ENCODE assay signal across 10 mouse cellular contexts in genomic region chr8:25388811-25389210, GRCm38 (mm10).
DNase-seq lines count a peak whose midpoint lies in the region; ATAC-seq and TF ChIP-seq lines count a peak whose summit lies in the region.
"Had no signal": no experiment of that assay in that cellular context is flagged by ENCODE, and none has a peak within 500 bp of the region (broad histone marks: within the 10 kb centered on the region; RNA-seq: fewer than 3 reads in every experiment).

No protein-coding gene starts in this region.

- no peaks in the 10 kb centered on the region for H3K9me3 ChIP-seq in midbrain, embryonic 10.5 days (replicated peaks)
- H3K9me3 ChIP-seq in midbrain, embryonic 11.5 days (ENCODE audit: control insufficient read depth, low read length): no peaks in the 10 kb centered on the region
- no peaks in the 10 kb centered on the region for H3K9me3 ChIP-seq in hindbrain, postnatal 0 days (ENCODE audit: low read length)
- no peaks in the 10 kb centered on the region for H3K9me3 ChIP-seq in kidney, embryonic 15.5 days (replicated peaks)
- H3K9me3 ChIP-seq: G1E had no signal

- H3K27me3 ChIP-seq in midbrain, embryonic 10.5 days (ENCODE audit: low read depth, poor library complexity, severe bottlenecking): peaks cover 34% of the 10 kb centered on the region
- no peaks in the 10 kb centered on the region for H3K27me3 ChIP-seq in midbrain, embryonic 11.5 days (ENCODE audit: control insufficient read depth, insufficient read depth, low read length)
- no peaks in the 10 kb centered on the region for H3K27me3 ChIP-seq in hindbrain, postnatal 0 days (ENCODE audit: insufficient read depth, low read length)
- H3K27me3 ChIP-seq in kidney, embryonic 15.5 days: no peaks in the 10 kb centered on the region

- no peak for ATAC-seq in midbrain, embryonic 11.5 days (ENCODE audit: low FRiP score)
- peak; percentile 33; the same call in 1 of the 2 replicates for ATAC-seq in hindbrain, postnatal 0 days
- ATAC-seq in CD4-positive, CD25-positive, alpha-beta regulatory T cell, adult 4 months: no peak
- no peak; the same call in 1 of the 2 replicates for ATAC-seq in kidney, embryonic 15.5 days (replicated peaks; ENCODE audit: low FRiP score)

- no peaks in the 10 kb centered on the region for H3K36me3 ChIP-seq in midbrain, embryonic 10.5 days
- no peaks in the 10 kb centered on the region for H3K36me3 ChIP-seq in midbrain, embryonic 11.5 days (ENCODE audit: control insufficient read depth, insufficient read depth, low read length)
- no peaks in the 10 kb centered on the region for H3K36me3 ChIP-seq in hindbrain, postnatal 0 days (ENCODE audit: insufficient read depth, low read length)
- H3K36me3 ChIP-seq in kidney, embryonic 15.5 days: no peaks in the 10 kb centered on the region
- H3K36me3 ChIP-seq: G1E had no signal

- no peak overlapping the region for H3K4me2 ChIP-seq in midbrain, embryonic 11.5 days
- peak overlapping the region; percentile 27; the same call in 1 of the 2 replicates for H3K4me2 ChIP-seq in hindbrain, postnatal 0 days (ENCODE audit: low read depth, low read length)
- no peak overlapping the region for H3K4me2 ChIP-seq in kidney, embryonic 15.5 days

- peaks cover 45% of the 10 kb centered on the region for H3K4me1 ChIP-seq in midbrain, embryonic 10.5 days
- H3K4me1 ChIP-seq in midbrain, embryonic 11.5 days (ENCODE audit: control insufficient read depth, insufficient read depth, low read length): peaks cover 22% of the 10 kb centered on the region
- H3K4me1 ChIP-seq in hindbrain, postnatal 0 days (ENCODE audit: insufficient read depth, low read length): peaks cover 26% of the 10 kb centered on the region; the same call in 1 of the 2 replicates
- peaks cover 39% of the 10 kb centered on the region for H3K4me1 ChIP-seq in kidney, embryonic 15.5 days

- no peak for DNase-seq in midbrain, embryonic 10.5 days (ENCODE audit: low spot score)
- DNase-seq in midbrain, embryonic 11.5 days (ENCODE audit: low spot score, missing footprints): no peak
- DNase-seq in cerebellum, postnatal 36 days: peak; percentile 42 to 50
- peak; percentile 54 for DNase-seq in hindbrain, postnatal 0 days (ENCODE audit: low spot score)
- DNase-seq in right cerebral cortex, postnatal 36 days (ENCODE audit: low spot score in 2 of 2): peak; percentile 21 to 48
- no peak for DNase-seq in gastrocnemius, postnatal 4 days (ENCODE audit: low spot score in 2 of 2)

- TF ChIP-seq CTCF in hindbrain, postnatal 0 days (IDR thresholded peaks at IDR 0.05; ENCODE audit: low read depth): no peak

- no peak overlapping the region for H3K4me3 ChIP-seq in midbrain, embryonic 10.5 days
- H3K4me3 ChIP-seq in midbrain, embryonic 11.5 days (ENCODE audit: low read depth, low read length): no peak overlapping the region
- H3K4me3 ChIP-seq in hindbrain, postnatal 0 days (ENCODE audit: low read length): no peak overlapping the region
- H3K4me3 ChIP-seq in kidney, embryonic 15.5 days (replicated peaks): no peak overlapping the region
- H3K4me3 ChIP-seq: erythroblast, embryonic 14.5 days had no signal

- H3K27ac ChIP-seq in midbrain, embryonic 10.5 days (replicated peaks): peak overlapping the region; percentile 68; the same call in 1 of the 2 replicates
- H3K27ac ChIP-seq in midbrain, embryonic 11.5 days (ENCODE audit: low read depth, low read length): no peak overlapping the region
- H3K27ac ChIP-seq in hindbrain, postnatal 0 days: peak overlapping the region; percentile 75
- H3K27ac ChIP-seq in kidney, embryonic 15.5 days: no peak overlapping the region

- 69% methylated on average over 9 of the region's 9 CpGs for WGBS in midbrain, embryonic 10.5 days
- 72% methylated on average over 9 of the region's 9 CpGs for WGBS in midbrain, embryonic 11.5 days
- 23% methylated on average over 9 of the region's 9 CpGs for WGBS in hindbrain, postnatal 0 days
- WGBS in kidney, embryonic 15.5 days: 39% methylated on average over 9 of the region's 9 CpGs

- no peak overlapping the region for H3K9ac ChIP-seq in midbrain, embryonic 11.5 days (ENCODE audit: low read length)
- H3K9ac ChIP-seq in hindbrain, postnatal 0 days (replicated peaks; ENCODE audit: low read length): no peak overlapping the region
- H3K9ac ChIP-seq in kidney, embryonic 15.5 days: no peak overlapping the region

Comparison
In these comparisons a context has a peak if more than half of its experiments do, and no peak if none do; other contexts are left out.
1. H3K27ac ChIP-seq: peak in midbrain, embryonic 10.5 days (single experiment) and hindbrain, postnatal 0 days (single experiment); none in midbrain, embryonic 11.5 days (single experiment) and kidney, embryonic 15.5 days (single experiment).
2. DNase-seq: peak in cerebellum, postnatal 36 days (2 of 2), hindbrain, postnatal 0 days (single experiment) and right cerebral cortex, postnatal 36 days (2 of 2); none in midbrain, embryonic 10.5 days (single experiment), midbrain, embryonic 11.5 days (single experiment) and gastrocnemius, postnatal 4 days (0 of 2).